Mouse (Mus musculus) ES-Bruce4 (cell line): ENCODE data around the gene Spc24.

Source experiments
- CTCF ChIP-seq: IDR thresholded peaks from one replicate; pipeline ENCODE4 v1.8.1; 2011; ENCODE audit warnings: low read depth, low read length
- POLR2A ChIP-seq: IDR thresholded peaks from one replicate; pipeline ENCODE4 v1.8.1; 2011; ENCODE audit warnings: low read length; ENCODE audit not compliant: insufficient read depth

DNA sequence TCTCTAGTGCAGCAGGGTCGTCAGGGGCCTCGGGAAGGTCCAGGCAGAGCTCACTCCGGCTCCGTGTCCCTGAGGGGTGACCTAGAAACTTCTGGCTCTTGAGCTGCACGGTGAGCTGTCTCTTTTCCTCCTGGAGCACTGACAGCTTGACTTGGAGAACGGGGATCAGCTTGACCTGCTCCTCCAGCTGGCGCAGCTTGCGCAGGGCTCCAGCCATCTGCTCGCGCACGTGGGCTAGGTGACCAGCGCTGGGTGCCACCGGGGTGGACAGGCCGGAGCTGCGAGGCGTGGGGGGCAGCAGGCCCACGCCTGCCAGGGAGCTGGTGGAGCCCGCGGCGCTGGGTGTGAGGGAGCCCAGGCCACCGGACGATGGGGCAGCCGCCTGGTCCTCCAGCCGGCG lies 34.8 kb upstream of the Spc24 start:
- TF ChIP-seq CTCF (no peak), POLR2A (no peak)
